Mouse (Mus musculus) kidney, adult 2 months (tissue): ENCODE data around the gene Fgfr4. TPM values are rescaled to one million over a fixed set of nuclear protein-coding genes. Genes with fewer than 3 reads are reported as not detected.

ENCODE experiments used
- DNase-seq: peaks from one replicate; pipeline ENCODE4 v3.0.0; 2021
- H3K27ac ChIP-seq: fragments of 200-500 bp; 2 replicates; pipeline ENCODE4 v1.5.1; 2012; ENCODE audit warnings: low read depth, low read length, control low read depth, inconsistent platforms; ENCODE audit not compliant: insufficient read depth
- H3K27me3 ChIP-seq: fragments of 200-500 bp; replicated peaks from 2 replicates; pipeline ENCODE4 v1.6.1; 2012; ENCODE audit warnings: mild to moderate bottlenecking, moderate library complexity, low read length, inconsistent platforms; ENCODE audit not compliant: control insufficient read depth, insufficient read depth
- H3K36me3 ChIP-seq: fragments of 200-500 bp; 2 replicates; pipeline ENCODE4 v1.6.1; 2012; ENCODE audit warnings: mild to moderate bottlenecking, moderate library complexity, low read length, inconsistent platforms; ENCODE audit not compliant: control insufficient read depth, insufficient read depth
- H3K4me1 ChIP-seq: fragments of 200-500 bp; 2 replicates; pipeline ENCODE4 v1.6.1; 2011; ENCODE audit warnings: low read length; ENCODE audit not compliant: control insufficient read depth, insufficient read depth
- H3K4me3 ChIP-seq: fragments of 200-500 bp; 2 replicates; pipeline ENCODE4 v1.5.1; 2011; ENCODE audit warnings: mild to moderate bottlenecking, low read depth, low read length, control low read depth; ENCODE audit not compliant: insufficient read depth
- CTCF ChIP-seq: fragments of 200-500 bp; conservative IDR thresholded peaks from 2 replicates; pipeline ENCODE4 v1.5.1; 2011; ENCODE audit warnings: low read depth, mild to moderate bottlenecking, control low read depth, low read length, moderate library complexity, mixed read lengths; ENCODE audit not compliant: insufficient read depth, insufficient read length
- POLR2A ChIP-seq: fragments of 200-500 bp; IDR thresholded peaks from one replicate; pipeline ENCODE4 v1.6.1; 2011; ENCODE audit warnings: low read depth, low read length, control low read depth
- WGBS: fragments of 180-500 bp; shearing (Covaris S2); methylation state at CpG from one replicate; pipeline ENCODE4 v1.1.7; 2018; 5-methylcytosine and 5-hydroxymethylcytosine counted together
- polyA plus RNA-seq: library from polyadenylated mRNA; depleted of rRNA; stranded (reverse); fragments of >200 nt; gene quantifications from 2 replicates; pipeline ENCODE4 v1.2.3, GENCODE M21; 2012; rRNA removed

The Fgfr4 gene
- polyA plus RNA-seq, 1 experiment = 35.3 TPM

DNA sequence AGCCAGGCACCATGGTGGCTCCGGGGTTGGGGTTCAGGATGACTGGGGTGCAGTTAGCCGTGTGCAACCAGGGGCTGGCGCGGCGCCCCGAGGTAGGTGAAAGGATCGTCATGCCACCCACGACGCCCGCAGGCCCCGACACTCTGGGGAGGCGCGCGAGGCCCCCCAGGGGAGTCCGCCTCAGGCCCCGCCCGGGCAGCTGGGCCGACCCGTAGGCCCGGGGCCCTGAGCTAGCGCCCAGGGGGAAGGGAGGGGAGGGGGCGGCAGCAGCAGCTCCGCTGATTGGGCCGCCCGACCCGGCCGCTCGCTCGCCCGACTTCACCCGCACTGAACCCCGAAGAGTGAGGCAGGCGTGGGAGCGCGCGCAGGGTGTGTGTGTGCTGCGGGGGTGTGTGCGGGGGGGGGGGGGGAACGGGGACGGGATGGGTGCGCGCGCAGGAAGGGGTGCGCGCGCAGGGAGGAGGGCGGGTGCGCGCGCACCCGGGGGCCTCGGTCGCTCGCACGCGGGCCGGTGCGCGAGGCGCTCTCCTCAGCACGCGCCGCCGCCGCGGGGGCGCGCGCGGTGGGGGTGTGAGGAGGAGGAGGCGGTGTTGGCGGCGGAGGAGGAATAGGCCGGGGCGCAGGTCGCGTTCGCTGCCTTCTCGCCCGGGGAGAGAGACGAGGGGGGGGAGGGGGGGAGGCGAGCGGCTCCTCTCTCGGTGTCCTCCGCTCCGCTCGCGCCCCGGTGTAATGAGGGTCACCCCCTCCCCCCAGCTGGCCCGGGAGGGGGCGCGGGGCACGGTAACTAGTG lies 59.0 kb downstream of the Fgfr4 start:
- H3K27me3 ChIP-seq = no peaks in the 10 kb centered on the region
- WGBS = under 1% methylated on average over 70 of the region's 93 CpGs
- peak; percentile 92 for DNase-seq

DNA sequence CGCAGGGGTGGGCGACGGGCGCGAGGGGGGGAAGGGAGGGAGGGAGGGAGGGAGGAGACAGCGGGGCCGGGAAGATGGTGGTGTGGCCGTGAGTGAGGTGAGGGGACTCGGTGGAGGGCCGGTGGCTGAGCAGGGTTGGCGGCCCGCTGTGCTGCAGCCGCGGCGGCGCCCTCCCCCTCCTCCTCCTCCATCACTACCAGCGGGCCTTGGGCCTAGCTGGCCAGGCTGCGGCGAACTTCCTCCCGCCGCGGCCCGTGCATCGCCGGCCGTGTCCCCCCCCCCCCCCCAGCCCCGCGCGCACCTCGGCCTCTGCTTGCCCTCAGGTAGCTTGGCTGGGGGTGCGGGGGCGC lies 59.5 kb downstream of the Fgfr4 start:
- WGBS = 1% methylated on average over 10 of the region's 32 CpGs
- DNase-seq = peak; percentile 72
- Histone ChIP-seq H3K4me3 (peak overlapping the region; percentile 95), H3K4me1 (peaks cover 16% of the 10 kb centered on the region), H3K27me3 (no peaks in the 10 kb centered on the region), H3K36me3 (peaks cover 7% of the 10 kb centered on the region; the same call in 1 of the 2 replicates), H3K27ac (peak overlapping the region; percentile 94)
- no peak for TF ChIP-seq POLR2A

More for the DNA sequence above, 59.0 kb downstream of the Fgfr4 start:
- Histone ChIP-seq H3K4me3 (peak overlapping the region; percentile 95), H3K36me3 (peaks cover 7% of the 10 kb centered on the region; the same call in 1 of the 2 replicates), H3K27ac (peak overlapping the region; percentile 94), H3K4me1 (peaks cover 16% of the 10 kb centered on the region)
- TF ChIP-seq POLR2A (peak; percentile 54), CTCF (no peak)

DNA sequence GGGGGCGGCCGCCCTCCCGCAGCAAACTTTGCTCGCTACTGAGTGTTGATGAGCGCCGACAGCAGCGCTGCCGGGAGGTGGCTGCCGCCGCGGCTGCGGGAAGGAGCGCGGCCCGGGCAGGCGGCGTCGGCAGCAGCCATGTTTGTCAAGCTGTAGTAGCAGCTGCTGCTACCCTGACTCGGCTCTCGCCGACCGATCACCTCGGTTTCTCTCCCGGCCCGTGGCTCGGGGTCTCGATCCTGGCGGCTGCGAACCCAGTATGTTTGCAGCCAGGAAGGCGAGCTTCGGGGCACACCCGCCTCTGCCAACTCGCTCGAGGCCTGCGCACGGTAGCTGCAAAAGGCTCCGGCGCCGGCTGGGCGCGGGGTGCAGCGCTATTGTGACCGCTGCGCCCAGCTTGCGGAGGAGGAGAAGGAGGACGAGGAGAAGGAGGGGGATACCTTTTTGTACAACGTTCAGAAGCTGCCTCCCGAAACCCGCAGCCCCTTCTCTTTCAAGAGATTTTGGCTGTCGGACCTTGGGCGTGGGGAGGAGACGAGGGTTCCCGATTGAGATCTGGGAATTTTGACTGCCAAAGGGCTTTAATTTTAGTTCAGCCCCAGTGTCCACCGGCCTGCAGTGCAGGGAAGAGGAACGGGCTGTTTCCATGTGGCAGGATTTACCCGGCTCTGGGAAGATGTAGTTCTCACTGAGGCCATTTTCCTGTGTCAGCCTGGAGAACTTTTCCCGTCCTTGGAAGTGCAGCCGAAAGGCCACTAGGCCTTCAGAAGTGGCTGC lies 60.1 kb downstream of the Fgfr4 start:
- H3K4me1 ChIP-seq = peaks cover 16% of the 10 kb centered on the region
- peak; percentile 75 for DNase-seq

GRCm38 (mm10) chr13:55213138-55213806 lies 60.8 kb downstream of the Fgfr4 start:
- 46% methylated on average over 10 of the region's 10 CpGs for WGBS

More for the DNA sequence above, 60.1 kb downstream of the Fgfr4 start:
- WGBS = under 1% methylated on average over 57 of the region's 58 CpGs
- Histone ChIP-seq H3K27ac (peak overlapping the region; percentile 94), H3K36me3 (peaks cover 7% of the 10 kb centered on the region), H3K27me3 (no peaks in the 10 kb centered on the region), H3K4me3 (peak overlapping the region; percentile 95)
- TF ChIP-seq CTCF (no peak), POLR2A (no peak)

More at GRCm38 (mm10) chr13:55213138-55213806, 60.8 kb downstream of the Fgfr4 start:
- H3K4me1 ChIP-seq = peaks cover 16% of the 10 kb centered on the region
- peaks cover 11% of the 10 kb centered on the region for H3K36me3 ChIP-seq
- no peaks in the 10 kb centered on the region for H3K27me3 ChIP-seq
- H3K27ac ChIP-seq = peak overlapping the region; percentile 94
- H3K4me3 ChIP-seq = peak overlapping the region; percentile 95
- DNase-seq = no peak
- no peak for TF ChIP-seq CTCF
- no peak for TF ChIP-seq POLR2A

Other genes with a start within 250 kb of the Fgfr4 start
- 3.1 and 3.3 TPM in 2 replicates for gene Unc5a, start 203.2 kb upstream of the Fgfr4 start, polyA plus RNA-seq
- 0.75 and 1.0 TPM in 2 replicates for gene Hk3, start 131.3 kb upstream of the Fgfr4 start, polyA plus RNA-seq
- 5.1 and 6.5 TPM in 2 replicates for gene Uimc1, start 52.3 kb upstream of the Fgfr4 start, polyA plus RNA-seq
- gene Zfp346, start 47.3 kb upstream of the Fgfr4 start, polyA plus RNA-seq = 13.7 TPM in 2 replicates
- not detected in 2 replicates for gene Gm17617, start 19.1 kb upstream of the Fgfr4 start, polyA plus RNA-seq
- gene Nsd1, start 57.1 kb downstream of the Fgfr4 start, polyA plus RNA-seq = 17.6 and 19.6 TPM in 2 replicates
- gene Prelid1, start 167.9 kb downstream of the Fgfr4 start, polyA plus RNA-seq = 542 and 589 TPM in 2 replicates
- 81.8 and 89.8 TPM in 2 replicates for gene Rab24, start 169.3 kb downstream of the Fgfr4 start, polyA plus RNA-seq
- 1.2 and 1.3 TPM in 2 replicates for gene Mxd3, start 177.2 kb downstream of the Fgfr4 start, polyA plus RNA-seq
- gene Lman2, start 210.1 kb downstream of the Fgfr4 start, polyA plus RNA-seq = 114 and 126 TPM in 2 replicates
- gene Rgs14, start 217.1 kb downstream of the Fgfr4 start, polyA plus RNA-seq = 3.3 and 4.2 TPM in 2 replicates
- 9,073 and 10,701 TPM in 2 replicates for gene Slc34a1, start 245.5 kb downstream of the Fgfr4 start, polyA plus RNA-seq